22 mouse cellular contexts compared by ENCODE assay signal in the genomic region with DNA sequence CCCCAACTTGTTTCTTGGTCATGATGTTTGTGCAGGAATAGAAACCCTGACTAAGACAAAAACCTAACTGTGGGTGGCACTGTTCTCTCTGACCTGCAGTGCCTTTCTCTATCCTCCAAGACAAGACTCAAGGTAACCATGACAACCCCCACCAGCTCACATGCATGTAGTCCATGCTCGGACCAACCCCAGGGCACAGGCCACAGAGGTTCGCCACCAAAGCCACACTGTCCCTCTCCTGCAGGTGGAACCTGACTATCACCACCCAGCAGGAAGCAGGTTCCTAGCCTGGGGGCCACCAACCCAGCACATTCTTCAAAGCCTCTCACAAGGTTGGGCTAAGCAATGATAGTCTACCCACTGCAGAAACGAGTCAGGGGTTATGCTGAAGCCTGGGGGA.
A peak's percentile ranks its signal among the peaks of the same experiment; 100 is the strongest.
DNase-seq lines count a peak whose midpoint lies in the region; ATAC-seq and TF ChIP-seq lines count a peak whose summit lies in the region.
"Had no signal": no experiment of that assay in that cellular context is flagged by ENCODE, and none has a peak within 500 bp of the region (broad histone marks: within the 10 kb centered on the region; RNA-seq: fewer than 3 reads in every experiment).

No protein-coding gene starts in this region.

- no peak for ATAC-seq in liver, postnatal 0 days
- no peak for ATAC-seq in liver, embryonic 11.5 days (replicated peaks; ENCODE audit: low FRiP score)
- ATAC-seq: forebrain, postnatal 0 days; midbrain, embryonic 13.5 days had no signal

- no peaks in the 10 kb centered on the region for H3K9me3 ChIP-seq in liver, postnatal 0 days (ENCODE audit: low read length)
- H3K9me3 ChIP-seq in liver, embryonic 11.5 days (ENCODE audit: control insufficient read depth, low read length) = no peaks in the 10 kb centered on the region
- H3K9me3 ChIP-seq: forebrain, embryonic 10.5 days; liver, embryonic 13.5 days; lung, embryonic 15.5 days; neural tube, embryonic 15.5 days had no signal

- H3K4me3 ChIP-seq in liver, postnatal 0 days (ENCODE audit: low read depth, low read length) = no peak overlapping the region
- no peak overlapping the region for H3K4me3 ChIP-seq in liver, embryonic 11.5 days (ENCODE audit: low read depth, low read length)
- H3K4me3 ChIP-seq: forebrain, embryonic 10.5 days; heart, embryonic 12.5 days; limb, embryonic 12.5 days; liver, embryonic 13.5 days; lung, embryonic 15.5 days; midbrain, embryonic 13.5 days; myocyte; neural tube, embryonic 15.5 days had no signal

- 44% methylated on average over 3 of the region's 3 CpGs for WGBS in liver, postnatal 0 days (ENCODE audit: insufficient replicate concordance)
- 46% methylated on average over 3 of the region's 3 CpGs for WGBS in liver, embryonic 11.5 days

- H3K9ac ChIP-seq in liver, postnatal 0 days (replicated peaks) = no peak overlapping the region
- no peak overlapping the region for H3K9ac ChIP-seq in liver, embryonic 11.5 days (ENCODE audit: low read depth, low read length)
- H3K9ac ChIP-seq: forebrain, postnatal 0 days; heart, embryonic 12.5 days; hindbrain, embryonic 14.5 days; limb, embryonic 12.5 days; liver, embryonic 13.5 days; lung, embryonic 15.5 days; midbrain, embryonic 13.5 days; neural tube, embryonic 15.5 days had no signal

- no peak overlapping the region for H3K4me2 ChIP-seq in liver, postnatal 0 days (ENCODE audit: low read depth, low read length)
- no peak overlapping the region for H3K4me2 ChIP-seq in liver, embryonic 11.5 days
- H3K4me2 ChIP-seq: heart, embryonic 12.5 days; hindbrain, embryonic 14.5 days; limb, embryonic 12.5 days; liver, embryonic 13.5 days; lung, embryonic 15.5 days; midbrain, embryonic 13.5 days; neural tube, embryonic 15.5 days had no signal

- H3K27ac ChIP-seq in liver, postnatal 0 days (ENCODE audit: low read depth) = no peak overlapping the region
- no peak overlapping the region for H3K27ac ChIP-seq in liver, embryonic 11.5 days (ENCODE audit: low read depth, low read length)
- H3K27ac ChIP-seq: forebrain, embryonic 10.5 days; hindbrain, embryonic 14.5 days; limb, embryonic 12.5 days; liver, embryonic 13.5 days; lung, embryonic 15.5 days; midbrain, embryonic 13.5 days; neural tube, embryonic 15.5 days had no signal

- no peaks in the 10 kb centered on the region for H3K36me3 ChIP-seq in liver, postnatal 0 days (replicated peaks; ENCODE audit: insufficient read depth, low read length)
- H3K36me3 ChIP-seq in liver, embryonic 11.5 days (ENCODE audit: control insufficient read depth, insufficient read depth, low read length) = no peaks in the 10 kb centered on the region
- H3K36me3 ChIP-seq: forebrain, embryonic 10.5 days; heart, embryonic 12.5 days; limb, embryonic 12.5 days; liver, embryonic 13.5 days; lung, embryonic 15.5 days; midbrain, embryonic 13.5 days; neural tube, embryonic 15.5 days had no signal

- TF ChIP-seq CTCF in liver, postnatal 0 days (IDR thresholded peaks at IDR 0.05; ENCODE audit: low read depth) = 0 out of 2 replicates have a peak, but pooled peaks have one; percentile 7

- no peak for TF ChIP-seq EP300 in liver, postnatal 0 days (IDR thresholded peaks at IDR 0.05; ENCODE audit: low read depth)

- no peaks in the 10 kb centered on the region for H3K27me3 ChIP-seq in liver, postnatal 0 days (ENCODE audit: insufficient read depth, low read length)
- 0 out of 2 replicates have a peak, but pooled peaks cover 3% of the 10 kb centered on the region for H3K27me3 ChIP-seq in liver, embryonic 11.5 days (replicated peaks; ENCODE audit: control insufficient read depth, insufficient read depth, low read length)
- H3K27me3 ChIP-seq: limb, embryonic 12.5 days; lung, embryonic 15.5 days; neural tube, embryonic 15.5 days had no signal

- no peak for DNase-seq in liver, postnatal 0 days
- no peak for DNase-seq in liver, embryonic 11.5 days (ENCODE audit: low spot score)
- DNase-seq in CD4-positive helper T cell, adult 2 months (ENCODE audit: low read depth, low spot score) = peak; percentile 27
- DNase-seq in R1 (ENCODE audit: low read depth, low spot score) = peak; percentile 14
- DNase-seq in thymus, postnatal 14 days = peak; percentile 23
- DNase-seq in adrenal gland, adult 8-10 months = no peak
- no peak for DNase-seq in ovary, postnatal 10 days (ENCODE audit: low spot score)
- DNase-seq: cerebellum, adult 9-11 months; forebrain, postnatal 0 days; heart, postnatal 14 days; kidney, adult 11 months; liver, embryonic 13.5 days; lung, postnatal 4 days; retina, postnatal 1 day had no signal

- no peaks in the 10 kb centered on the region for H3K4me1 ChIP-seq in liver, postnatal 0 days (ENCODE audit: insufficient read depth)
- H3K4me1 ChIP-seq in liver, embryonic 11.5 days (replicated peaks; ENCODE audit: control insufficient read depth, insufficient read depth, low read length) = no peaks in the 10 kb centered on the region; the same call in none of the 2 replicates
- H3K4me1 ChIP-seq: liver, embryonic 13.5 days had no signal

Comparison
In these comparisons a context has a peak if more than half of its experiments do, and no peak if none do; other contexts are left out.
1. DNase-seq: peak in CD4-positive helper T cell, adult 2 months (single experiment), R1 (single experiment) and thymus, postnatal 14 days (single experiment); none in liver, postnatal 0 days (single experiment), liver, embryonic 11.5 days (single experiment), adrenal gland, adult 8-10 months (single experiment) and ovary, postnatal 10 days (single experiment).